Mouse (Mus musculus) heart, embryonic 15.5 days (tissue): ENCODE results near the gene Enox1. TPM values are rescaled to one million over a fixed set of nuclear protein-coding genes. Genes with fewer than 3 reads are reported as not detected.

ENCODE experiments used
- ATAC-seq: fragments of 200-750 bp; cut with Nextera tagmentation; replicated peaks from 2 replicates; pipeline ENCODE4 v1.8.0; 2017; ENCODE audit warnings: low read depth, moderate TSS enrichment; ENCODE audit not compliant: insufficient number of reproducible peaks, insufficient read depth, low FRiP score
- H3K27ac ChIP-seq: fragments of 300-500 bp; sonication (generic); 2 replicates; pipeline ENCODE4 v1.5.1; 2015; ENCODE audit warnings: mild to moderate bottlenecking, inconsistent platforms
- H3K27me3 ChIP-seq: fragments of 300-500 bp; sonication (generic); 2 replicates; pipeline ENCODE4 v1.6.1; 2015; ENCODE audit warnings: inconsistent platforms
- H3K36me3 ChIP-seq: fragments of 300-500 bp; sonication (generic); 2 replicates; pipeline ENCODE4 v1.6.1; 2015; ENCODE audit warnings: mild to moderate bottlenecking, inconsistent platforms
- H3K4me1 ChIP-seq: fragments of 300-500 bp; sonication (generic); replicated peaks from 2 replicates; pipeline ENCODE4 v1.6.1; 2015; ENCODE audit warnings: inconsistent platforms
- H3K4me2 ChIP-seq: fragments of 300-500 bp; sonication (generic); 2 replicates; pipeline ENCODE4 v1.6.1; 2015; ENCODE audit warnings: inconsistent platforms, mild to moderate bottlenecking, moderate library complexity
- H3K4me3 ChIP-seq: fragments of 300-500 bp; sonication (generic); 2 replicates; pipeline ENCODE4 v1.5.1; 2015; ENCODE audit warnings: mild to moderate bottlenecking, inconsistent platforms
- H3K9ac ChIP-seq: fragments of 300-500 bp; sonication (generic); 2 replicates; pipeline ENCODE4 v1.6.1; 2015; ENCODE audit warnings: mild to moderate bottlenecking, inconsistent platforms
- H3K9me3 ChIP-seq: fragments of 300-500 bp; sonication (generic); replicated peaks from 2 replicates; pipeline ENCODE4 v1.6.1; 2016; ENCODE audit warnings: inconsistent platforms
- WGBS: fragments of 180-500 bp; shearing (Covaris S2); methylation state at CpG from one replicate; pipeline ENCODE4 v1.1.7; 2015; ENCODE audit warnings: mixed read lengths; 5-methylcytosine and 5-hydroxymethylcytosine counted together
- polyA plus RNA-seq: library from polyadenylated mRNA; unstranded; fragments of >200 nt; fragmentation: Nextera tagmentation; extraction: Ambion mirVana; gene quantifications from 2 replicates; pipeline ENCODE4 v1.2.1, GENCODE M21; 2015

The Enox1 gene
- polyA plus RNA-seq, 1 experiment from 2014 or later, result 1.7 TPM

GRCm38 (mm10) chr14:77463919-77464318 lies 307.4 kb downstream of the Enox1 start:
- no peak overlapping the region for H3K4me2 ChIP-seq
- no peaks in the 10 kb centered on the region for H3K9me3 ChIP-seq
- H3K27me3 ChIP-seq, result no peaks in the 10 kb centered on the region
- H3K4me3 ChIP-seq, result no peak overlapping the region
- no peak for ATAC-seq
- H3K9ac ChIP-seq, result no peak overlapping the region
- no peak overlapping the region for H3K27ac ChIP-seq
- no peaks in the 10 kb centered on the region for H3K36me3 ChIP-seq
- 88% methylated on average over 4 of the region's 4 CpGs for WGBS
- peaks cover 9% of the 10 kb centered on the region for H3K4me1 ChIP-seq

- no peak overlapping the region for H3K4me3 ChIP-seq
- ATAC-seq, result 0 out of 2 replicates have a peak, but pooled peaks have one; percentile 43
- H3K27me3 ChIP-seq, result no peaks in the 10 kb centered on the region
- peaks cover 9% of the 10 kb centered on the region for H3K4me1 ChIP-seq
- H3K9me3 ChIP-seq, result no peaks in the 10 kb centered on the region
- H3K36me3 ChIP-seq, result no peaks in the 10 kb centered on the region
- H3K27ac ChIP-seq, result peak overlapping the region; percentile 40; the same call in 1 of the 2 replicates
- 47% methylated on average over 4 of the region's 4 CpGs for WGBS
- no peak overlapping the region for H3K4me2 ChIP-seq
- no peak overlapping the region for H3K9ac ChIP-seq
Observed at GRCm38 (mm10) chr14:77464782-77465181, 308.2 kb downstream of the Enox1 start.

GRCm38 (mm10) chr14:77470577-77470976 lies 314.0 kb downstream of the Enox1 start:
- no peak overlapping the region for H3K4me3 ChIP-seq
- WGBS, result 72% methylated on average over 3 of the region's 3 CpGs
- ATAC-seq, result no peak
- no peaks in the 10 kb centered on the region for H3K36me3 ChIP-seq
- H3K9me3 ChIP-seq, result no peaks in the 10 kb centered on the region
- no peak overlapping the region for H3K4me2 ChIP-seq
- no peaks in the 10 kb centered on the region for H3K27me3 ChIP-seq
- H3K27ac ChIP-seq, result no peak overlapping the region
- no peak overlapping the region for H3K9ac ChIP-seq
- 0 out of 2 replicates have a peak, but pooled peaks cover 2% of the 10 kb centered on the region for H3K4me1 ChIP-seq

GRCm38 (mm10) chr14:77473501-77473900 lies 316.9 kb downstream of the Enox1 start:
- no peaks in the 10 kb centered on the region for H3K36me3 ChIP-seq
- H3K9ac ChIP-seq, result no peak overlapping the region
- 0 out of 2 replicates have a peak, but pooled peaks cover 2% of the 10 kb centered on the region for H3K4me1 ChIP-seq
- no peaks in the 10 kb centered on the region for H3K9me3 ChIP-seq
- H3K27me3 ChIP-seq, result no peaks in the 10 kb centered on the region
- no peak overlapping the region for H3K27ac ChIP-seq
- no peak overlapping the region for H3K4me3 ChIP-seq
- H3K4me2 ChIP-seq, result no peak overlapping the region
- ATAC-seq, result no peak
- WGBS, result 80% methylated on average over 4 of the region's 4 CpGs

- 22% methylated on average over 5 of the region's 5 CpGs for WGBS
- H3K27me3 ChIP-seq, result no peaks in the 10 kb centered on the region
- no peak overlapping the region for H3K27ac ChIP-seq
- H3K4me2 ChIP-seq, result no peak overlapping the region
- H3K36me3 ChIP-seq, result no peaks in the 10 kb centered on the region
- no peaks in the 10 kb centered on the region for H3K9me3 ChIP-seq
- no peak for ATAC-seq
- no peak overlapping the region for H3K4me3 ChIP-seq
- 0 out of 2 replicates have a peak, but pooled peaks cover 2% of the 10 kb centered on the region for H3K4me1 ChIP-seq
- H3K9ac ChIP-seq, result no peak overlapping the region
Observed at GRCm38 (mm10) chr14:77474026-77474425, 317.5 kb downstream of the Enox1 start.

- H3K4me2 ChIP-seq, result no peak overlapping the region
- no peak for ATAC-seq
- no peaks in the 10 kb centered on the region for H3K9me3 ChIP-seq
- WGBS, result 60% methylated on average over 11 of the region's 11 CpGs
- no peak overlapping the region for H3K9ac ChIP-seq
- no peaks in the 10 kb centered on the region for H3K27me3 ChIP-seq
- H3K27ac ChIP-seq, result no peak overlapping the region
- H3K36me3 ChIP-seq, result no peaks in the 10 kb centered on the region
- H3K4me1 ChIP-seq, result 0 out of 2 replicates have a peak, but pooled peaks cover 2% of the 10 kb centered on the region
- no peak overlapping the region for H3K4me3 ChIP-seq
Observed at GRCm38 (mm10) chr14:77475134-77475820, 318.7 kb downstream of the Enox1 start.

GRCm38 (mm10) chr14:77477704-77478103 lies 321.1 kb downstream of the Enox1 start:
- WGBS, result 91% methylated on average over 4 of the region's 4 CpGs
- Histone ChIP-seq H3K9me3 (no peaks in the 10 kb centered on the region), H3K27me3 (no peaks in the 10 kb centered on the region), H3K36me3 (no peaks in the 10 kb centered on the region), H3K4me2 (no peak overlapping the region), H3K4me3 (no peak overlapping the region), H3K9ac (no peak overlapping the region), H3K27ac (no peak overlapping the region), H3K4me1 (no peaks in the 10 kb centered on the region)
- ATAC-seq, result no peak

- ATAC-seq, result no peak
- Histone ChIP-seq H3K9me3 (no peaks in the 10 kb centered on the region), H3K4me2 (no peak overlapping the region), H3K27ac (no peak overlapping the region), H3K4me1 (no peaks in the 10 kb centered on the region), H3K4me3 (no peak overlapping the region), H3K9ac (no peak overlapping the region), H3K27me3 (no peaks in the 10 kb centered on the region), H3K36me3 (no peaks in the 10 kb centered on the region)
- 90% methylated on average over 7 of the region's 7 CpGs for WGBS
Observed at GRCm38 (mm10) chr14:77478210-77478609, 321.6 kb downstream of the Enox1 start.

GRCm38 (mm10) chr14:77478692-77479091 lies 322.1 kb downstream of the Enox1 start:
- H3K27ac ChIP-seq, result no peak overlapping the region
- H3K4me1 ChIP-seq, result no peaks in the 10 kb centered on the region
- H3K4me2 ChIP-seq, result no peak overlapping the region
- no peaks in the 10 kb centered on the region for H3K27me3 ChIP-seq
- WGBS, result 95% methylated on average over 8 of the region's 8 CpGs
- ATAC-seq, result no peak
- no peak overlapping the region for H3K4me3 ChIP-seq
- H3K36me3 ChIP-seq, result no peaks in the 10 kb centered on the region
- no peaks in the 10 kb centered on the region for H3K9me3 ChIP-seq
- no peak overlapping the region for H3K9ac ChIP-seq

GRCm38 (mm10) chr14:77483076-77483475 lies 326.5 kb downstream of the Enox1 start:
- no peak overlapping the region for H3K9ac ChIP-seq
- no peak for ATAC-seq
- no peaks in the 10 kb centered on the region for H3K27me3 ChIP-seq
- H3K4me3 ChIP-seq, result no peak overlapping the region
- WGBS, result 36% methylated on average over 15 of the region's 15 CpGs
- H3K9me3 ChIP-seq, result no peaks in the 10 kb centered on the region
- H3K36me3 ChIP-seq, result no peaks in the 10 kb centered on the region
- H3K4me2 ChIP-seq, result no peak overlapping the region
- H3K27ac ChIP-seq, result no peak overlapping the region
- H3K4me1 ChIP-seq, result peaks cover 8% of the 10 kb centered on the region

- H3K4me2 ChIP-seq, result 0 out of 2 replicates have a peak overlapping the region, but pooled peaks have one; percentile 6
- no peak overlapping the region for H3K4me3 ChIP-seq
- H3K36me3 ChIP-seq, result no peaks in the 10 kb centered on the region
- no peaks in the 10 kb centered on the region for H3K9me3 ChIP-seq
- peaks cover 8% of the 10 kb centered on the region for H3K4me1 ChIP-seq
- H3K27ac ChIP-seq, result no peak overlapping the region
- WGBS, result 58% methylated on average over 8 of the region's 8 CpGs
- H3K27me3 ChIP-seq, result no peaks in the 10 kb centered on the region
- peak; percentile 62; the same call in 1 of the 2 replicates for ATAC-seq
- H3K9ac ChIP-seq, result no peak overlapping the region
Observed at GRCm38 (mm10) chr14:77484951-77485447, 328.4 kb downstream of the Enox1 start.

- Histone ChIP-seq H3K9ac (no peak overlapping the region), H3K4me1 (no peaks in the 10 kb centered on the region), H3K36me3 (no peaks in the 10 kb centered on the region), H3K4me3 (no peak overlapping the region), H3K27ac (no peak overlapping the region), H3K9me3 (no peaks in the 10 kb centered on the region), H3K4me2 (no peak overlapping the region), H3K27me3 (no peaks in the 10 kb centered on the region)
- no peak for ATAC-seq
- WGBS, result 92% methylated on average over 6 of the region's 6 CpGs
Observed at GRCm38 (mm10) chr14:77490699-77491098, 334.1 kb downstream of the Enox1 start.
